Mouse (Mus musculus) midbrain, embryonic 14.5 days (tissue): ENCODE data around the gene Olfr433. TPM values are rescaled to one million over a fixed set of nuclear protein-coding genes. Genes with fewer than 3 reads are reported as not detected.

ENCODE experiments used
- ATAC-seq: fragments of 200-750 bp; cut with Nextera tagmentation; 2 replicates; pipeline ENCODE4 v1.8.0; 2017; ENCODE audit warnings: moderate number of reproducible peaks, moderate library complexity; ENCODE audit not compliant: low FRiP score, low TSS enrichment
- DNase-seq: peaks from one replicate; pipeline ENCODE4 v3.0.0-alpha.2; 2015
- H3K27ac ChIP-seq: fragments of 300-500 bp; sonication (generic); replicated peaks from 2 replicates; pipeline ENCODE4 v1.5.1; 2014; ENCODE audit warnings: mild to moderate bottlenecking, low read depth, low read length, moderate library complexity
- H3K27me3 ChIP-seq: fragments of 300-500 bp; sonication (generic); 2 replicates; pipeline ENCODE4 v1.6.1; 2014; ENCODE audit warnings: low read length, control low read depth, mixed read lengths; ENCODE audit not compliant: control insufficient read depth, insufficient read depth
- H3K36me3 ChIP-seq: fragments of 300-500 bp; sonication (generic); 2 replicates; pipeline ENCODE4 v1.6.1; 2014; ENCODE audit warnings: low read length, control low read depth; ENCODE audit not compliant: control insufficient read depth, insufficient read depth
- H3K4me1 ChIP-seq: fragments of 300-500 bp; sonication (generic); 2 replicates; pipeline ENCODE4 v1.6.1; 2014; ENCODE audit warnings: mild to moderate bottlenecking, antibody characterized with exemption, low read length, control low read depth; ENCODE audit not compliant: control insufficient read depth, insufficient read depth
- H3K4me2 ChIP-seq: fragments of 300-500 bp; sonication (generic); 2 replicates; pipeline ENCODE4 v1.6.1; 2014; ENCODE audit warnings: mild to moderate bottlenecking, low read length, moderate library complexity
- H3K4me3 ChIP-seq: fragments of 300-500 bp; sonication (generic); replicated peaks from 2 replicates; pipeline ENCODE4 v1.5.1; 2014; ENCODE audit warnings: low read depth, low read length
- H3K9ac ChIP-seq: fragments of 300-500 bp; sonication (generic); replicated peaks from 2 replicates; pipeline ENCODE4 v1.6.1; 2014; ENCODE audit warnings: mild to moderate bottlenecking, low read length, moderate library complexity
- H3K9me3 ChIP-seq: fragments of 300-500 bp; sonication (generic); 2 replicates; pipeline ENCODE4 v1.6.1; 2016; ENCODE audit warnings: low read length, control low read depth, mixed read lengths; ENCODE audit not compliant: control insufficient read depth
- WGBS: fragments of 180-500 bp; shearing (Covaris S2); extraction: QIAGEN DNeasy Blood & Tissue Kit; methylation state at CpG from one replicate; pipeline ENCODE4 v1.1.7; 2014; 5-methylcytosine and 5-hydroxymethylcytosine counted together
- polyA plus RNA-seq: library from polyadenylated mRNA; unstranded; fragments of >200 nt; fragmentation: Nextera tagmentation; extraction: Ambion mirVana; gene quantifications from 2 replicates; pipeline ENCODE4 v1.2.1, GENCODE M21; 2014

The Olfr433 gene
- polyA plus RNA-seq, 1 experiment from 2014 or later: not detected

- no peak within 1 kb of the TSS for H3K27ac ChIP-seq
- no peaks in the 10 kb centered on the region for H3K4me1 ChIP-seq
- H3K4me3 ChIP-seq: no peak within 1 kb of the TSS
- 86% methylated on average over 3 of the region's 3 CpGs for WGBS
- ATAC-seq: no peak
- H3K9ac ChIP-seq: no peak within 1 kb of the TSS
- no peaks in the 10 kb centered on the region for H3K36me3 ChIP-seq
- DNase-seq: no peak
- no peaks in the 10 kb centered on the region for H3K27me3 ChIP-seq
- H3K4me2 ChIP-seq: no peak within 1 kb of the TSS
- H3K9me3 ChIP-seq: no peaks in the 10 kb centered on the region
Measured at GRCm38 (mm10) chr1:174066305-174066704, 25.8 kb downstream of the Olfr433 start, which contains the start of gene Olfr430. Gene Olfr430, plus strand, starts transcription at chr1:174066605.

GRCm38 (mm10) chr1:174084031-174084430 is 43.5 kb downstream of the Olfr433 start, which contains the start of gene Olfr429:
Gene Olfr429, plus strand, starts transcription at chr1:174084331.
- H3K4me1 ChIP-seq: no peaks in the 10 kb centered on the region
- no peak within 1 kb of the TSS for H3K4me2 ChIP-seq
- DNase-seq (no peak), ATAC-seq (no peak)
- H3K27me3 ChIP-seq: no peaks in the 10 kb centered on the region
- no peak within 1 kb of the TSS for H3K4me3 ChIP-seq
- H3K9me3 ChIP-seq: no peaks in the 10 kb centered on the region
- no peaks in the 10 kb centered on the region for H3K36me3 ChIP-seq
- no peak within 1 kb of the TSS for H3K27ac ChIP-seq
- WGBS: 91% methylated on average over 2 of the region's 2 CpGs
- no peak within 1 kb of the TSS for H3K9ac ChIP-seq

Other genes starting within 250 kb of the Olfr433 start
- 2.8 TPM in 1 of 2 replicates, not detected in the other for gene Ifi211, start 127.7 kb upstream of the Olfr433 start, polyA plus RNA-seq
- 0.50 and 1.5 TPM in 2 replicates for gene Mndal, start 98.2 kb upstream of the Olfr433 start, polyA plus RNA-seq
- gene Ifi203, start 98.0 kb upstream of the Olfr433 start, polyA plus RNA-seq: 2.3 TPM in 1 of 2 replicates, not detected in the other
- not detected in 2 replicates for gene Ifi202b, start 58.0 kb upstream of the Olfr433 start, polyA plus RNA-seq
- gene Ifi205, start 8.9 kb upstream of the Olfr433 start, polyA plus RNA-seq: 1.3 TPM in 1 of 2 replicates, not detected in the other
- gene Olfr432, start 8.5 kb downstream of the Olfr433 start, polyA plus RNA-seq: not detected in 2 replicates
- not detected in 2 replicates for gene Olfr430, start 25.9 kb downstream of the Olfr433 start, polyA plus RNA-seq
- not detected in 2 replicates for gene Olfr429, start 43.6 kb downstream of the Olfr433 start, polyA plus RNA-seq
- gene Olfr427, start 56.2 kb downstream of the Olfr433 start, polyA plus RNA-seq: not detected in 2 replicates
- gene Olfr231, start 80.5 kb downstream of the Olfr433 start, polyA plus RNA-seq: not detected in 2 replicates
- not detected in 2 replicates for gene Olfr424, start 90.8 kb downstream of the Olfr433 start, polyA plus RNA-seq
- not detected in 2 replicates for gene Olfr420, start 114.9 kb downstream of the Olfr433 start, polyA plus RNA-seq
- gene Spta1, start 132.1 kb downstream of the Olfr433 start, polyA plus RNA-seq: 0.04 and 0.16 TPM in 2 replicates
- gene Olfr419, start 211.4 kb downstream of the Olfr433 start, polyA plus RNA-seq: not detected in 2 replicates